Mouse (Mus musculus) limb, embryonic 10.5 days (tissue): ENCODE results near the gene Atp10a. TPM values are rescaled to one million over a fixed set of nuclear protein-coding genes. Genes with fewer than 3 reads are reported as not detected.

ENCODE experiments used
- DNase-seq: peaks from one replicate; pipeline ENCODE4 v3.0.0-alpha.2; 2017; ENCODE audit warnings: low spot score
- H3K27ac ChIP-seq: fragments of 300-500 bp; sonication (generic); 2 replicates; pipeline ENCODE4 v1.5.1; 2016; ENCODE audit warnings: mild to moderate bottlenecking
- H3K27me3 ChIP-seq: fragments of 300-500 bp; sonication (generic); 2 replicates; pipeline ENCODE4 v1.6.1; 2016; ENCODE audit warnings: low read depth, mild to moderate bottlenecking; ENCODE audit not compliant: poor library complexity, severe bottlenecking
- H3K36me3 ChIP-seq: fragments of 300-500 bp; sonication (generic); 2 replicates; pipeline ENCODE4 v1.6.1; 2016; ENCODE audit warnings: mild to moderate bottlenecking, moderate library complexity
- H3K4me1 ChIP-seq: fragments of 300-500 bp; sonication (generic); 2 replicates; pipeline ENCODE4 v1.6.1; 2016
- H3K4me3 ChIP-seq: fragments of 300-500 bp; sonication (generic); 2 replicates; pipeline ENCODE4 v1.5.1; 2016; ENCODE audit warnings: mild to moderate bottlenecking, moderate library complexity
- H3K9me3 ChIP-seq: fragments of 300-500 bp; sonication (generic); replicated peaks from 2 replicates; pipeline ENCODE4 v1.6.1; 2016; ENCODE audit warnings: mild to moderate bottlenecking
- WGBS: fragments of 180-500 bp; shearing (Covaris S2); methylation state at CpG from one replicate; pipeline ENCODE4 v1.1.7; 2016; 5-methylcytosine and 5-hydroxymethylcytosine counted together
- polyA plus RNA-seq: library from polyadenylated mRNA; unstranded; fragments of >200 nt; fragmentation: Nextera tagmentation; extraction: Ambion mirVana; gene quantifications from 2 replicates; pipeline ENCODE4 v1.2.1, GENCODE M21; 2016

The Atp10a gene
- polyA plus RNA-seq, 1 experiment from 2014 or later = 1.7 TPM

DNA sequence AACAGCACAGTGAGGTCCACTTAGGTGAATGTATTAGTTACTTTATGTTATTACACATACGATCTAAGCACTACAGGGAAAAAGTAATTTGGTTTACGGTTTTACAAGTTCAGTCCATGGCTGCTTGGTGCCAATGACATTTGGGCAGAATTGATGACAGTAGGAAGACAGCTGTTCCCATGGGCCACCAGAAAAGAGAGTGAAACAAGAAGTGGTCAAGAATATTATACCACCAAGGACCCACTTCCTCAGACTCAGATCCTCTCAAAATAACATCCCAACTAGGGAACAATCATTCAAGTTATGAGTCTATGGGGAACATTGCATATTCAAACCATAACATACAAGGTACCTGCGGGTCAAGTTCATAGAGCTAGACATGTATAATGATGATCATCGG, 203.0 kb downstream of the Atp10a start:
- Histone ChIP-seq H3K27me3 (no peaks in the 10 kb centered on the region), H3K4me1 (no peaks in the 10 kb centered on the region), H3K4me3 (no peak overlapping the region), H3K9me3 (no peaks in the 10 kb centered on the region), H3K36me3 (no peaks in the 10 kb centered on the region), H3K27ac (no peak overlapping the region)
- DNase-seq = no peak
- 89% methylated on average over 4 of the region's 4 CpGs for WGBS

DNA sequence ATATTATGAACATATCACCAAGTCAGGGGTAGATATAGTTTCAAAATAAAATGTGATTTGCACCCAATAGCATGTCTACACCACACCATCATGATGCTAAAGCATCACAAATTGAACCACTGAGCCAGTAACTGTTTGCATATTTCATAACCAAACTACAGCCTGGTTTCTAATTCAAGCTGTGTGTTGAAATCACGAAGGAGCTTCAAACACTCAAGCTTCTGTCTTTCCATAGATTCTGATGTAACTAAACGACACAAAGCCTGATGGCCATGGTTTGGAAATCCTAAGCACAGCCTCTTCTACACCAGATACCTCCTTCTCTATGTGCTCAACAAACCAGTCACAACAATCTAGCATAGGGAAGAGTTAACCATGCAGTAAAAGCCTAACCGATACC, 207.2 kb downstream of the Atp10a start:
- WGBS = 89% methylated on average over 3 of the region's 3 CpGs
- Histone ChIP-seq H3K36me3 (no peaks in the 10 kb centered on the region), H3K27ac (no peak overlapping the region)

DNA sequence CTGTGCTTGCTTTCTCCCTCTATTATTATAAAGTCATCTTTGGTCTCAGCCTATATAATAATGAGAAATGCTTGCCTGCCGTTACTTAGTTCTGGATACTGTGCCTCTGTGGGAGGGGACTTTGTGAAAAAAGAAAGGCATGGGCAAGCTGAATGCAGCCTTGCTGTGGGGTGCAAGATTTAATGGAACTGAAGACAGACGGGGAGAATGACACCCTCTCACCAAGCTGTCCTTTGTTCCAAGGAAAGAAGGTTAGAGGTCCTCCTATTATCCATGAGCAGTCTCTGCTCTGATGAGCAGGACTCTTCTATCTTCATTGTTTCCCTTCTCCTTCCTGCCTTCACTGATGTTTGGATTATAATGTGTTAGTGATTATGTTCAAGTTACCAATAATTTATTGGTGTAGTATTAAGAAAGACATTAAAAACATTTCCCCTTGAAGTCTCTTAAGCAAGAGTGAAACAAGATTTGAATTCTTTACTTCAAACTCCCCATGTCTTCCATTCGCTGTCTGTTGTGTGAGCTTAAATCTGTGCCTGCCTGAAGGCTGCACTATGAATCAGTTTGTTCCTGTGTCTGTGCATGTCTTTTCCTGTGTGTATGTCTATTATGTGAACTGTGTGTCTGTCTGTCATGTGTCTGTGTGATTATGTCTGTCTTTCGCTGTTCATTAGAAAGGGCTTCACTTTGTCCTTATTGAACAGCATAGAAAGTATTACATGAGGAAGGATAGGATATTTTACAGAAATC, 211.1 kb downstream of the Atp10a start:
- H3K9me3 ChIP-seq = no peaks in the 10 kb centered on the region
- 84% methylated on average over 4 of the region's 4 CpGs for WGBS
- DNase-seq = no peak
- H3K27ac ChIP-seq = no peak overlapping the region
- no peaks in the 10 kb centered on the region for H3K36me3 ChIP-seq
- H3K4me3 ChIP-seq = no peak overlapping the region
- no peaks in the 10 kb centered on the region for H3K4me1 ChIP-seq
- H3K27me3 ChIP-seq = no peaks in the 10 kb centered on the region

More for the DNA sequence above, 207.2 kb downstream of the Atp10a start:
- no peak for DNase-seq
- Histone ChIP-seq H3K4me1 (no peaks in the 10 kb centered on the region), H3K4me3 (no peak overlapping the region), H3K9me3 (no peaks in the 10 kb centered on the region), H3K27me3 (no peaks in the 10 kb centered on the region)

DNA sequence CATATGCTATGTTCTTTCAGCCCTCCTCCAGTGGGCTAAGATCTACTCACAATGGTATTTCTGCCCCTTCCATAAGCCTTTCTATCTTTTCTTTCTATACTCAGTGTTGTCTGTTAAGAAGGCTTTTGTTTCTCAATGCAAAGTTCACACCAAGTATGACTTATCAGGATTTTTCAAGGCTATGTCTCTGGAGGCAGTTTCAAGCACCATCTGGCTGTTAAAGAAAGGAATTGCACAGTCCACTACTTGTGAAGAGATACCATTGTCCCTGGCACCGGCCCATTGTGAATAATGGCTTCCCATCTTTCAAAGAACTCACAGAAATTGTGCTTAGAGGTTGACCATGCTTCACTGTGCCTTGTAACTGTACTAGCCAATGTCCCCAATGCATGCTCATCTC, 214.7 kb downstream of the Atp10a start:
- no peaks in the 10 kb centered on the region for H3K4me1 ChIP-seq
- H3K9me3 ChIP-seq = no peaks in the 10 kb centered on the region
- 84% methylated on average over 1 of the region's 1 CpGs for WGBS
- no peak for DNase-seq
- no peaks in the 10 kb centered on the region for H3K36me3 ChIP-seq
- no peaks in the 10 kb centered on the region for H3K27me3 ChIP-seq
- H3K4me3 ChIP-seq = no peak overlapping the region
- no peak overlapping the region for H3K27ac ChIP-seq

DNA sequence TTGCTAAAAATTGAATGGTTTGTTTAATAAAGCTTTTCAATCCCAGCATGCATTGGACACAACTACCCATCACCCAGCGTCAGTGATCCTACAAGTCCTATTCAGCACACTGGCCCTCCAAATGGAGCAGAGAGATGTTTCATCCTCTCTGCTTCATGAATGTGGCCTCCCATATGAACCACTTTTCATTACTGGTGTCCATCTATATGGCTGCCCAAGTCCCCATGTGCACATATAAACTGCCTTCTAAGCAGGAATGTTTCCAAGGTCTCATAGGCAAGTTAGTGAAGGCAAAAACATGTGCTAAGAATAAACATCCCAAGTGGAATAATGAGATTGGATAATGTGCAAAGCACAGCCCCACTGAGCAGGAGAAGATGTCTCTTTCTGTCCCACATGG, 217.7 kb downstream of the Atp10a start:
- Histone ChIP-seq H3K9me3 (no peaks in the 10 kb centered on the region), H3K4me3 (no peak overlapping the region), H3K27ac (no peak overlapping the region), H3K4me1 (no peaks in the 10 kb centered on the region), H3K27me3 (no peaks in the 10 kb centered on the region), H3K36me3 (no peaks in the 10 kb centered on the region)
- 83% methylated on average over 1 of the region's 1 CpGs for WGBS
- DNase-seq = no peak
